Mouse (Mus musculus) lung, postnatal 25 days (tissue): ENCODE results near the gene Prrc2c.
"Not testable (repeated sequence)": the region's sequence is repeated elsewhere in the genome, so short reads cannot be mapped to it uniquely, and the experiment has no call there.

ENCODE experiments used
- DNase-seq: peaks from one replicate; pipeline ENCODE4 v3.0.0; 2022; ENCODE audit warnings: low spot score

The Prrc2c gene

DNA sequence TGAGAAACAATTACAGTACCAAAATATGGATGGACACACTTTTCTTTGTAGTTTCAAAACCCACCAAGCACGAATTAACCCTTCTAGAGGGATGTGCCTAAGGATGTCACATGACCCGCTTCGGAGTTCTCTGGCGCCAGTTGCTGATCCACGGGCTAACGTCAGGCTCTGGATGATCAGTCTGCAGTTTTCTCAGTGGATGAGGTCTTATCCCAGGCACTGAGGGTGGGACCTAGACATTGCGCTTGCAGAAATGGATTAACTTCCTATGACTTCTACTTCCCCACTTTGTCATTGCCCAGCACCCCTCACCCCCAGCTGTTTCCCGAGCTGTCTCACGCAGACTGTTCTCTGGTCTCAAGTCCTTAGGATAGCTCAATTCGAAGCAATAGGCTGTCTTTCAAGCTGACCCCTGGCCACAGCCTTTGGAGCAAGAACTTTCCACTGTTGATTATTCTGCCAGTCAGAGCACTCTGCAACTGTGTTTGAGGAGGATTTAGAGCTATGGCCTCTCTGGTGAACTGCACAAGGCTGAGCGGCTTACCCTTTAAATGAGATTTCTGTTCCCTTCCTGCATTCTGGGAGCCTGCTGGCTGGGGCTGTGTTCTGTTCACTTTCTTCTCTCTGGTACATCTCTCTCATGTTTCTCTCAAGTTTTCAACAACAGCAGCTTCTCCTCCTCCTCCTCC lies 74.7 kb downstream of the Prrc2c start:
- DNase-seq, result no peak

- DNase-seq, result peak; percentile 83
Measured at GRCm38 (mm10) chr1:162664826-162665475, 75.4 kb downstream of the Prrc2c start.

DNA sequence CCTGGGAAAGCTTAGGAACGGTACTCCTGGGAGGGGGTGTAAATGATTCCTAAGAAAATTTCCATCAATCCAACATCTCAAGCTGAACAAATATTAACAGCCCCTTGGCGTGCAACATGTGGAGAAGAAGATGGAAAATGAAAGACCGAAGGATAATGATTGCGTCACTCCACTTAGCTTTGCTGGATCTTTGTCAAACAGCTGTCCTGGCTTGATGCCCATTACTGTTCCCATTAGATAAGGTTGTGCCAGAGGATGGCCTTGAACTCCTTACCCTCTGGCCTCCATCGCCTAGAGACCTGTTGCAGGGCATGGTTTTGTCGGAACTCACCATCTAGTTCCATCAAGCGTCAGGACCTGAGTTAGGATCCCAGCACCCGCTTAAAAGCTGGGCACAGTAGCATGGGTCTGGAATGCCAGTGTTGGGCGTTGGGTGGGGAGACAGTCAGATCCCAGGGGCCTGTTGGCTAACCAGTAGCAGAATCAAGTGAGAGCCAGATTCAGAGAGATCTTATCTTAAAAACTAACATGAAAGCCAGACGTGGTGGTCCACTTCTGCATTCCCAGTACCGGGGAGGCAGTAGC lies 80.0 kb downstream of the Prrc2c start:
- DNase-seq, result no peak

- DNase-seq, result no peak
Measured at GRCm38 (mm10) chr1:162658119-162658518, 82.2 kb downstream of the Prrc2c start, which contains the start of gene Myocos. Gene Myocos (minus strand): TSS chr1:162658219.

DNA sequence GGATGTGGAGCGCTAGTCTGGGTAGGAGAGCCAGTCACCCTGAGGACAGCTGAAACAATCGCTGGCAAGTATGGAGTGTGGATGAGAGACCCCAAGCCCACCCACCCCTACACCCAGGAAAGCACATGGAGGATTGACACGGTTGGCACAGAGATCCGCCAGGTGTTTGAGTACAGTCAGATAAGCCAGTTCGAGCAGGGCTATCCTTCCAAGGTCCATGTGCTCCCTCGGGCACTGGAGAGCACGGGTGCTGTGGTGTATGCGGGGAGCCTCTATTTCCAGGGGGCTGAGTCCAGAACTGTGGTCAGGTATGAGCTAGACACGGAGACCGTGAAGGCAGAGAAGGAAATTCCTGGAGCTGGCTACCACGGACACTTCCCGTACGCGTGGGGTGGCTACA lies 91.9 kb downstream of the Prrc2c start:
- no peak for DNase-seq

- no peak for DNase-seq
Measured at GRCm38 (mm10) chr1:162646083-162646686, 94.2 kb downstream of the Prrc2c start.

DNA sequence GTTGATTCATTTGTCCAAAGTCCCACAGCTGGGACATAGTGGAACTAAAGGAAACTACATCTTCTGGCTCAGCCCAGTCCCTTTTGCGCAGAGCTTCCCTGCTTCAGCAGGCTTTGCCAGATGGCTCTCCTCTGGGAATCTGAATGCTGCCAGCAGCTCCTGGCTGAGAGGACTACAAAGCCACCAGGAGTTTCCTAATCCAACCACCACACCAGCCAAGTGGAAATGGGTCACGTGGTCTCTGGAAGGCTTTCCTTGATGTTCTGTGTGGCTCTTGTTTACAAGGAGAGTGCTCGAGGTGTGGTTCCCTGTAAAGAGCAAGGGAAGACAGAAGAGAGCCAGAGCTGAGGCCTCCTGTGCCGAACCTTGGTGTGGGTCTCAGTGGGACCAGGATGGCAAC lies 96.6 kb downstream of the Prrc2c start:
- DNase-seq, result peak; percentile 80

GRCm38 (mm10) chr1:162642591-162642990 lies 97.8 kb downstream of the Prrc2c start:
- DNase-seq, result no peak

- DNase-seq, result no peak
Measured at GRCm38 (mm10) chr1:162639861-162640260, 100.5 kb downstream of the Prrc2c start.

GRCm38 (mm10) chr1:162639051-162639750 lies 101.2 kb downstream of the Prrc2c start, which contains the start of gene Myoc:
Gene Myoc (plus strand): TSS chr1:162639155.
- no peak for DNase-seq

- DNase-seq, result no peak
Measured at GRCm38 (mm10) chr1:162638535-162638934, 101.8 kb downstream of the Prrc2c start.

DNA sequence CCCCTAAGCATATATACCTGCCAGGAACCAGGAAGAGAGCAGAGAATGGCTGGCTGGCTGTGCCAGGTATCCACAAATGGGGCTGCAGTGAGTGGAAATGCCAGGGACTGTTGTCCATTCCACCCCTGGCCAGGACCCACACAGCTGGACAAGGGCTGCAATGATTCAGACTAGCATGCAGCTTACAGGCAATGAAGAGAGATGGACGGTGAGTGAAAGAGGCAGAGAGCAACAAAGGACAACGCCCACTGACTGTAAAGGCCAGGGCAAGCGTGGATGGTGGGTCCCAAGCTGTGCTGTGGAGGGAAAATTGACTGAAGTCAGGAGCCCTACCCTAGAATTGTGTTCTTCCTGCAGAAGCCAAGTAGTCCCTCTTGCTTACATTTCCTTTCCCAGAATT lies 103.8 kb downstream of the Prrc2c start:
- no peak for DNase-seq

DNA sequence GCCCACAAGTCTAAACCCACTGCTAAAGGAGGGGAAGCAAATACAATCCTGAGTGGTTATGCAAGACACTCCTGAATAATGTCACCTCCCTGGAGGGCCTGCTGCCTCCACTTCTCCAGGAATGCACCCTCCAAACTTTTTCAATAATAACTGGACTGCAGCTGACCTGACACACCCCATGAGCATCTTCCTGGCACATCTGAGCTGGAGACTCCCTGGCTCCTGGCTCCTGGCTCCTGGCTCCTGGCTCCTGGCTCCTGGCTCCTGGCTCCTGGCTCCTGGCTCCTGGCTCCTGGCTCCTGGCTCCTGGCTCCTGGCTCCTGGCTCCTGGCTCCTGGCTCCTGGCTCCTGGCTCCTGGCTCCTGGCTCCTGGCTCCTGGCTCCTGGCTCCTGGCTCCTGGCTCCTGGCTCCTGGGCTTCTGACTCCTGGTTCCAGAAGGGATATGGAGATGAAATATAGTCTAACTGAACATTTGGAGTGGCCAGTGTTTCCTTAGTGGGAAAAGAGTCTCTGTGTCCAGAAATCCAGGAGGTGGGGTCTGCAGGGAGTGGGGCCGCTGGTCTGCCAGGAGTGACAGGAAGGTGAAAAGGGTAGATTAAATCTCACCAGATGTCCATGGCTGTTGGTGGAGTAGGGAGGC lies 104.9 kb downstream of the Prrc2c start:
- not testable (repeated sequence) for DNase-seq

- not testable (repeated sequence) for DNase-seq
Measured at GRCm38 (mm10) chr1:162628326-162628725, 112.0 kb downstream of the Prrc2c start.

DNA sequence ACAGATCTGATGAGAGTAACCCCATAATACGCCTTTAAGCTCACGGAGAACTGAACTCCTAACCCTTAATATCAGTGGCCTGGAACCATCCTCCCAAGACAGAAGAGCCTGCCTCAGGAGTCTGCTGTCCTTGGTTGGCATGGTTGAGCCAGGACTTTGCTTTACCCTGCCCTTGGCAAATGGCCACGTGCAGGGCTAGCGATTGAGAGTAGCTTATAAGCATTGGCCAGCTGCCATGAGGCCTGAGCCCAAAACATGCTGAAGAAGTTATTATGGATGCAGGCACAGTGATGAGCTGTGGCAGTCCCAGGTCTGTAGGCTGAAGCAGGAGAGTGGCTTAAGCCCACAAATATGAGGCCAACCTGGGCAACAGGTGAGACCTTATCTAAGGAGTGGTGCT lies 112.5 kb downstream of the Prrc2c start:
- DNase-seq, result not testable (repeated sequence)

DNA sequence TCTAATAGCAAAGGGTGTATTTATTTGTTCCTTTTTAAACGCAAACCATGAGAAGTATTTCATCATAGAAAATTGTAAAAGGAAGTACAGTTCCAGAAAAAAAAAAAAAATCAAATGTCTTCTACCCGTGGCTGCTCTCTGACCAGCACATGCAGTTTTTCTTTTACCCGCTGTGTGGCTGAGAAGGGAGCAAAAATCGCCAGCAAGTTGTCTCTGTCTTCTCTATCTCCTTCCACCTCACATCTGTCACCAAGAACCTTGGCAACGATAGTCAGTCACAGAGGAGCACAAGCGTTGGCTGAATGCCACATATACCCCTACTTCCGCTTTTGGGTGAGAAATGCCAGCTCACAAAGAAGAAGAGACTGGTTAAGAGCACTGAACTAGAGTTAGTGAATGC lies 115.1 kb downstream of the Prrc2c start:
- peak; percentile 34 for DNase-seq

GRCm38 (mm10) chr1:162623895-162624294 lies 116.5 kb downstream of the Prrc2c start:
- no peak for DNase-seq
